Mouse (Mus musculus): ENCODE results near the gene Pacsin2. TPM values are rescaled to one million over a fixed set of nuclear protein-coding genes. Genes with fewer than 3 reads are reported as not detected.
"Not testable (repeated sequence)": the region's sequence is repeated elsewhere in the genome, so short reads cannot be mapped to it uniquely, and the experiment has no call there.

Gene Pacsin2
- total RNA-seq, 2 experiments from 2014 or later, result 97.4 to 102 TPM

GRCm38 (mm10) chr15:83377153-83377552, 87.3 kb downstream of the Pacsin2 start:
- intact Hi-C loops (cut with DNase I), result loop anchor here (5.0 kb wide), 1 partner anchor 165 kb away; no protein-coding TSS in a partner anchor
- no peak for DNase-seq (ENCODE audit: extremely low spot score in 1 of 2, low spot score in 2 of 2)
- Histone ChIP-seq H3K4me3 (no peak overlapping the region), H3K27ac (no peak overlapping the region)
- no peak for TF ChIP-seq CTCF (IDR thresholded peaks at IDR 0.05)

DNA sequence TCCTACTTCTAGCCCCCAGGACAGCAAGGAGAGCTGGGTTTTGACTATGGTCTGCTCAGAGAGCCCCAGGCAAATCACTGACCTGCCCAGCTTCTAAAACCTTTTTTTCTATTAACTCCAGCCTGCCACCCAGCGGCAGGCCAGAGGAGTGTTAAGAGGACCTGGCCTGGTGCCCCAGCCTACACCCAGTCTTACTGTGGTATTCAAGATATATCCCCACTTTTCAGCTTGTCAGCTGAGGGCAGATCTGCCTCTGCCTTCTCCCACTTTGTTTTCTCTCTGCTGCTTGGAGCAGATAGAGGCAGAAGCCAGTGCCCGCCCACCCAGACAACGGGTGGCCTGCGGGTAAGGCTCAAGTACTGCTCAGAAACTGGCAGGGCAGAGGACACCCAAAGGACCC, 89.3 kb downstream of the Pacsin2 start:
- no peak overlapping the region for H3K27ac ChIP-seq
- intact Hi-C loops (cut with DNase I), result loop anchor here (5.0 kb wide), 1 partner anchor 163 kb away; no protein-coding TSS in a partner anchor
- TF ChIP-seq CTCF (IDR thresholded peaks at IDR 0.05), result peak; percentile 80
- no peak overlapping the region for H3K4me3 ChIP-seq
- peak; percentile 39 to 62 for DNase-seq (ENCODE audit: extremely low spot score in 1 of 2, low spot score in 2 of 2)

DNA sequence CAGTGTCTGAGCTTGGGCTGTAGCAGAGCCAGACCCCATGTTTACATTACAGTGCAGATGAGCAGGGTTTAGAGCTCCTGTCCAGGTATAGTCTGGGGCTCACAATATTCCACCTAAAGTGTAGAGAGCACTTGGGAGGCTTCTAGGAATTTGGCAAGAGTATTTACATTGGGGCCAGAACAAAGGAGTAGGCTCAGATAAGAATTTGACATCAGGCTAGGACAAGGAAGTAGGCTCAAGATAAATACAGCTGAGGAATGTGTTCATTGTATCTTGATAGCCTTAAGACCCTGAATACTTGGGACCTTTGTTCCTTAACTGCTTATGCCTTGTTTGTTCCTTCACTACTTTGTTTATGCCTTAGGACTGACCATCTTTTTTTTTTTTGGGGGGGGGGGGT, 90.3 kb downstream of the Pacsin2 start:
- intact Hi-C loops (cut with DNase I), result no loop called here
- H3K4me3 ChIP-seq, result no peak overlapping the region
- no peak overlapping the region for H3K27ac ChIP-seq
- no peak for TF ChIP-seq CTCF (IDR thresholded peaks at IDR 0.05)
- DNase-seq (ENCODE audit: extremely low spot score in 1 of 2, low spot score in 2 of 2), result no peak

GRCm38 (mm10) chr15:83368702-83369101, 95.7 kb downstream of the Pacsin2 start:
- peak; percentile 17; the same call in 1 of the 2 replicates for TF ChIP-seq CTCF (IDR thresholded peaks at IDR 0.05)
- H3K4me3 ChIP-seq; intact Hi-C loops (cut with DNase I); H3K27ac ChIP-seq; DNase-seq (ENCODE audit: extremely low spot score in 1 of 2, low spot score in 2 of 2): not testable (repeated sequence)

DNA sequence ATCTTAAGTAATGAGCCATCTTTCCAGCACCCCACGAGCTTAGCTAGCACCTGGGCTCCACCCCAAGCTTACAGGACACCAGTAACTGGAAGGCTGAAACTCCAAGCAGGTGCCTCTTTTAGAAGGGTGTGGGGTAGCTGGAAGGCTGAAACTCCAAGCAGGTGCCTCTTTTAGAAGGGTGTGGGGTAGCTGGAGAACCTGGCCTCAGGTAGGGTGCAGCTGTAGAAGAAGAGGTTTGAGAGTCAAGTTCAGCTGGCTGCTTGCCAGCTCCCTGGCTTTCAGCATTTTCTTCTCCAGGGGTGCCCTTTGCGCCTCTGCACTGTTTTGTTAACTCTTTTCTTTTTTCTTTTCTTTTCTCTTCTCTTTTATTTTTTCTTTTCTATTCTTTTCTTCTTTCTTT, 96.1 kb downstream of the Pacsin2 start:
- intact Hi-C loops (cut with DNase I), result no loop called here
- DNase-seq (ENCODE audit: extremely low spot score in 1 of 2, low spot score in 2 of 2), result no peak
- Histone ChIP-seq H3K4me3 (no peak overlapping the region), H3K27ac (no peak overlapping the region)
- TF ChIP-seq CTCF (IDR thresholded peaks at IDR 0.05), result no peak

DNA sequence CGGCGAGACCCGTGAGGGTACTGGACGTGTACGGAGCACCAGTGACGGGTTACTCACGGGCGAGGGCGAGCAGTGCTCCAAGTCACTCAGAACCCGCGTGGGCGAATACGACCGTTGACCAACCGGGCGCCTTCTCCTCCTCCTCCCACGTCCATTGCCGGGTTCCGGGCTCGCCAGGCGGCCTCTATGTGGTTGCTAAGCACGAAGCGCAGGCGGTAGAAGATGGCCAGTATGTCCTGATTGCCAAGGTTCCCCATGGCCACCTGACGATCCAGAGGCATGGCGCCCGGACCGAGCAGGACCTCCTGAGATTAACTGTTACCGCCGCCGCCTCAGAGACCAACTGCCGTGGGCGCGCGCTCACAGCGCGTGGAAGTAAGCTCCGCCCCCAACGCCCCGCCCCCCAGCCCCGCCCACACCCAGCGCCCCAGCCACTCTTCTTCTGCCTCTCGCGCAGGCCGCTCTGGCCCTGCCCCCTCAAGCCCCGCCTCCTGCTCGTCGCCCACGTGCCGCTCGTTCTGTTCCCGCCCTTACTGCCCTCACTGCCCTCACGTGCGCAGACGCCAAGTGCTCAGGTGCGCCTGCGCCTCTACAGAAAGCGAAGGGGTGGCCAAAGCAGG, 97.4 kb downstream of the Pacsin2 start:
- TF ChIP-seq CTCF (IDR thresholded peaks at IDR 0.05), result no peak
- peak; percentile 56 to 66 for DNase-seq (ENCODE audit: extremely low spot score in 1 of 2, low spot score in 2 of 2)
- intact Hi-C loops (cut with DNase I), result no loop called here
- no peak overlapping the region for H3K27ac ChIP-seq
- H3K4me3 ChIP-seq, result peak overlapping the region; percentile 49

DNA sequence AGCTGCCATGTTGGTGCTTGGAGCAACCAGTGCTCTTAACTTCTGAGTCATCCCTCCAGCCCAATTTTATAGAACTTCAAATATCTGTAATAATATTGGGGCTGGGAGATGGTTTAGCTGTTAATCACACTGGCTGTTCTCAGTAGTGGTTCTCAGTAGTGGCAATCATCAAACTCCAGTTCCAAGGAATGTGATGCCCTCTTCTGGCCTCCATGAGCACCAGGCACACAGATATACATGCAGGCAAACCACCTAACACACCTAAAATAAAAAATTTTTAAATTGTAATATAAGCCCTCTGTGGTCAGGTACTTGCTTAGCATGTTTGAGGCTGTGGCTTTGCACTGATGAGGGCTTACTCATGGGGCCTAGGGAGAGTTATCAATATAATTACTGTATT, 98.7 kb downstream of the Pacsin2 start:
- peak; percentile 5 for TF ChIP-seq CTCF (IDR thresholded peaks at IDR 0.05)
- intact Hi-C loops (cut with DNase I), result no loop called here
- no peak for DNase-seq (ENCODE audit: extremely low spot score in 1 of 2, low spot score in 2 of 2)
- Histone ChIP-seq H3K27ac (no peak overlapping the region), H3K4me3 (no peak overlapping the region)

DNA sequence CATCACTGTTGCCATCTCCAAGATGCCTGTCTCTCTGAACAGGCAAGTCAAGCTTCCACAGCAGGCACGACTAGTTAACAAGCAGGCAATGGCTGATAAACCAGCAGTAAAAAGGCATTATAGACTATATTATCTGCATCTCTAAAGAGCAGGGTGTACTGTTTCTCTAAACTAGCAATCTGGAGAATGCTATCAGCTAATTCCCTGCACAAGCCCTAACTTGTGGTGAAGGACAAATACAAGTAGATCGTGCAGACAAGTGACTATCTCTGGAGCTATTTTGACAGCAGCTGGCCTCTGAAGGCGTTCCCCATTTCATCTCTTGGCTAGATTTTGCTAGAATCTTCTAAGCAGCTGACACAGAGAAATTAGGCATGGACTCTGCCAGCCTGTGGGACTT, 100.2 kb downstream of the Pacsin2 start:
- no peak overlapping the region for H3K27ac ChIP-seq

DNA sequence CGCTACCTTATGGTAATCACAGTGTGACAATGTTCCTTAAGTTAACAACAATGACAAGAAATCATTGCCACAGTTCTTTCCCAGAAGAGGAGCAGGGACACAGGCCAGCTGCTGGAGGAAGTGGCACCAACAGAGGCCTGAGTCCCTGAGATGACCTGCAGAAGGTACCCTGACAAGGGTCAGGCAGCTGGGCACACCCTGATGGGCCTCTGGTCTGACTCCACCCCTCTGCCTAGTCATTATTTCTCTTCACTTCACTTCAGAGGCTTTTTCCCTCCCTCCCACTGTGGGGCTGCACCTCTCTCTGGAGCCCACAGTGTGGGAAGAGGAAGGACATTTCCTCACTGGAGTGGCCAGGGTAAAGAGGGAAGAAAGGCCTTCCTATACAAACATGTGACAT, 101.6 kb downstream of the Pacsin2 start:
- H3K4me3 ChIP-seq; intact Hi-C loops (cut with DNase I); DNase-seq (ENCODE audit: extremely low spot score in 1 of 2, low spot score in 2 of 2); H3K27ac ChIP-seq: not testable (repeated sequence)

More for the DNA sequence above, 100.2 kb downstream of the Pacsin2 start:
- intact Hi-C loops (cut with DNase I), result no loop called here
- DNase-seq (ENCODE audit: extremely low spot score in 1 of 2, low spot score in 2 of 2), result no peak
- TF ChIP-seq CTCF (IDR thresholded peaks at IDR 0.05), result no peak
- no peak overlapping the region for H3K4me3 ChIP-seq

- H3K4me3 ChIP-seq; DNase-seq (ENCODE audit: extremely low spot score in 1 of 2, low spot score in 2 of 2); intact Hi-C loops (cut with DNase I): not testable (repeated sequence)
- peak overlapping the region; percentile 59; the same call in 1 of the 2 replicates for H3K27ac ChIP-seq
Observed at GRCm38 (mm10) chr15:83360899-83361298, 103.5 kb downstream of the Pacsin2 start.

GRCm38 (mm10) chr15:83360140-83360539, 104.3 kb downstream of the Pacsin2 start:
- no peak for DNase-seq (ENCODE audit: extremely low spot score in 1 of 2, low spot score in 2 of 2)
- TF ChIP-seq CTCF (IDR thresholded peaks at IDR 0.05), result no peak
- Histone ChIP-seq H3K27ac (peak overlapping the region; percentile 59), H3K4me3 (no peak overlapping the region)
- intact Hi-C loops (cut with DNase I), result no loop called here

DNA sequence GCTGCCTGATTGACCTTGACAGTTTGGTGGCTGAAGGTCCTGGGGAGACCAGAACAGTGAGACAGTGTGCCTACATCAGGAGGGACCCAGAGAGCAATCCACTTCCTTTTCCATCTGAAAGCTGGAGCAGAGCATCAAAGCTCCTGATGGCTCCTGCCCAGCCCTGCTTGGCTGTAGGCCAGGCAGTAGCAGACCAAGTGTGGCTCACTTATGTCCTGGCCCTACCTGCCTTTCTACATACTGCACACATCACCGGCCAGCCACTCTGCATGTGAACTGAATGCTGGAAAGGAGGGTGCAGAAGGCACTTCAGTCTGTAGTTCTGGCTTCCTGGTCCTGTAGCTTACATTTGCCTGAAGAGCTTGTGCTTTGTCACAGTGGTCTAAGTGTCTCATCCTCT, 105.9 kb downstream of the Pacsin2 start:
- Histone ChIP-seq H3K27ac (no peak overlapping the region), H3K4me3 (no peak overlapping the region)
- TF ChIP-seq CTCF (IDR thresholded peaks at IDR 0.05), result no peak
- no peak for DNase-seq (ENCODE audit: extremely low spot score in 1 of 2, low spot score in 2 of 2)
- intact Hi-C loops (cut with DNase I), result no loop called here

DNA sequence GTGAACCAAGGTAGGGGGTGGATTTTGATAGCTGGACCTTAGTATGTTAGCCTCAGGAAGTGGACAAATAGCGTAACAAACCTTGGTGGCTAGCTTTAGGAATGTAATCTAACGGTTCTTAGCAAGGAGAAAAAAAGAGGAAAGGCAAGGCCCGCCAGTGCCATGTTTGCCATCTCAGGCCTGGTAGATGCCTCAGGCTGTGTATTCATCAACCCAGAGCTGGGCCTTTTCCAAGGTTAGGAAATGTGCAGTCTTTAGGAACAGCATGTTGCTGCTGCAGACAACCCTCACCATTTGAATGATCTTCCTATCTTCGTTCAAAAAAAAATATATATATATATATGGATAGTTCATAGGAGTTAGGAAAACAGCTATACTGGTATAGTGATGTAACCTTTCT, 112.9 kb downstream of the Pacsin2 start:
- H3K4me3 ChIP-seq, result no peak overlapping the region
- H3K27ac ChIP-seq, result no peak overlapping the region
- intact Hi-C loops (cut with DNase I), result no loop called here
- TF ChIP-seq CTCF (IDR thresholded peaks at IDR 0.05), result no peak
- no peak for DNase-seq (ENCODE audit: extremely low spot score in 1 of 2, low spot score in 2 of 2)
